Mouse (Mus musculus): ENCODE measurements around the gene Hdac9.

DNA sequence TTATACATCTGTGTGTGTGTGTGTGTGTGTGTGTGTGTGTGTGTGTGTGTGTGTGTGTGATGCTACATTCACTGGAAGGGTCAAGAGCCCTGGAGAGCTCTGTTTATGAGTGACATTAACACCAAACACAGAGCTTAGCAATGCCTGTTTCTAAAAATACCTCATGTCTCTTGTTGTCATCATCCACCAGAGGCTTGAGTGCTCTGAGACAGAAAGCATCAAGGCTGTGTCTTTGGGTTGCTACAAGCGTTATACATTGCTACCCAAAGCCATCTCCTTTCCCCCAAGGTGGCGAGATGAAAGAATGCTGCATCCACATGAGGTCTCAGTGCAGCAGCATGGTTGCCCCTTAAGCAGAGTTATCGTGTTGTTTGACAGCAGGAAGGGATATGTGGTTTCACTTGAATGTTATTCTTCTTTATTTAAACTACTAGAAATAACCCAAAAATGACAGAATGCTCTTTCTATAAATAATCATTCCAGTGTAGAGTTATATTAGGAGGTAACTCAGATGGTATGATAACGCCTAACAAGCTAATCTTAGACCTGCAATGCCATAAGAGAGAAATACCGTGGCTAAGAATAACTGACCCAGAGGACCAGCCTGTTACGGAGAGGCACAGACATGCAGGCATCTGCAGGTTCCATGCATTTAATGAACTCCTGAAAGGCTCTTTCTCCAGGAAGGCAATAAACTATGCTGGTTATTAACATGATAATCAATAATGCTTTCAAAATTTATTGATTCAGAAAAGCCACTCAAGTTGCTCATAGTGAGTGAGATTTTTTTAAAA lies 399.9 kb downstream of the Hdac9 start:
- TF ChIP-seq EP300 (IDR thresholded peaks at IDR 0.05; ENCODE audit: low read depth) (no peak), CTCF (IDR thresholded peaks at IDR 0.05; ENCODE audit: low read depth) (no peak; the same call in 1 of the 2 replicates)
